Mouse (Mus musculus) CH12.LX (cell line): ENCODE results near the gene Mrpl42. TPM values are rescaled to one million over a fixed set of nuclear protein-coding genes. Genes with fewer than 3 reads are reported as not detected.
A peak's percentile ranks its signal among the peaks of the same experiment; 100 is the strongest.

Source experiments
- DNase-seq: peaks from one replicate; pipeline ENCODE4 v3.0.0-alpha.2; 2013; ENCODE audit errors: extremely low read depth
- H3K27ac ChIP-seq: 2 replicates; pipeline ENCODE4 v1.5.1; 2012; ENCODE audit warnings: low read depth, mild to moderate bottlenecking, control low read depth, moderate library complexity; ENCODE audit not compliant: insufficient read depth
- H3K27me3 ChIP-seq: replicated peaks from 2 replicates; pipeline ENCODE3; 2012; ENCODE audit warnings: inconsistent platforms
- H3K36me3 ChIP-seq, 2 experiments: replicated peaks in 1 of 2; 2 replicates each; pipeline versions ENCODE3 to v1.6.1; 2012; ENCODE audit warnings: inconsistent platforms in 1 of 2, low read length in 1 of 2, mild to moderate bottlenecking in 1 of 2, mixed read lengths in 1 of 2, moderate library complexity in 1 of 2; ENCODE audit not compliant: control insufficient read depth in 1 of 2, insufficient read depth in 1 of 2
- H3K4me1 ChIP-seq, 2 experiments: 2 replicates each; pipeline ENCODE4 v1.6.1; 2012; ENCODE audit warnings: inconsistent platforms in 1 of 2, moderate library complexity in 1 of 2; ENCODE audit not compliant: insufficient read depth in 2 of 2, control insufficient read depth in 1 of 2
- H3K4me2 ChIP-seq: 2 replicates; pipeline ENCODE4 v1.6.1; 2012; ENCODE audit warnings: low read depth, mild to moderate bottlenecking, control low read depth; ENCODE audit not compliant: poor library complexity, insufficient read depth, severe bottlenecking
- H3K4me3 ChIP-seq, 3 experiments: fragments of 150-350 bp in 1 of 3; sonication (generic) in 1 of 3; replicated peaks in 1 of 3; 2 replicates each; pipeline versions ENCODE3 to v1.5.1; 2011 to 2012; ENCODE audit warnings: low read depth in 2 of 3, low read length in 2 of 3, mild to moderate bottlenecking in 2 of 3, moderate library complexity in 2 of 3, control low read depth in 1 of 3, improper control_type of control experiment in 1 of 3, inconsistent platforms in 1 of 3, mixed read lengths in 1 of 3; ENCODE audit not compliant: poor library complexity in 1 of 3
- H3K79me2 ChIP-seq: replicated peaks from 2 replicates; pipeline ENCODE4 v1.6.1; 2012; ENCODE audit warnings: mild to moderate bottlenecking, moderate library complexity; ENCODE audit not compliant: control insufficient read depth, poor library complexity, insufficient read depth, severe bottlenecking; ENCODE audit errors: extremely low read depth
- H3K9ac ChIP-seq: 2 replicates; pipeline ENCODE4 v1.6.1; 2012; ENCODE audit warnings: low read depth, mild to moderate bottlenecking, control low read depth, moderate library complexity; ENCODE audit not compliant: insufficient read depth
- H3K9me3 ChIP-seq: replicated peaks from 2 replicates; pipeline ENCODE3; 2012; ENCODE audit warnings: low read length, inconsistent platforms, mixed read lengths
- BHLHE40 ChIP-seq: IDR thresholded peaks from 2 replicates; pipeline ENCODE4 v1.6.1; 2011; ENCODE audit warnings: mild to moderate bottlenecking, low read depth, low read length, improper control_type of control experiment
- CHD1 ChIP-seq: IDR thresholded peaks from 2 replicates; pipeline ENCODE4 v1.6.1; 2012; ENCODE audit warnings: low read depth, low read length, improper control_type of control experiment, inconsistent platforms
- CHD2 ChIP-seq: IDR thresholded peaks from 2 replicates; pipeline ENCODE4 v1.6.1; 2011; ENCODE audit warnings: low read length, improper control_type of control experiment
- CTCF ChIP-seq, 2 experiments: IDR thresholded peaks in 1 of 2; conservative IDR thresholded peaks in 1 of 2; 2 replicates each; pipeline ENCODE4 v1.5.1; 2011 to 2012; ENCODE audit warnings: low read depth in 2 of 2, low read length in 2 of 2, improper control_type of control experiment in 1 of 2, inconsistent platforms in 1 of 2, mild to moderate bottlenecking in 1 of 2, moderate library complexity in 1 of 2
- E2F4 ChIP-seq: IDR thresholded peaks from 2 replicates; pipeline ENCODE4 v1.6.1; 2011; ENCODE audit warnings: low read depth, low read length, improper control_type of control experiment; ENCODE audit not compliant: insufficient replicate concordance
- ELF1 ChIP-seq: IDR thresholded peaks from 2 replicates; pipeline ENCODE4 v1.6.1; 2014; ENCODE audit warnings: low read depth, mild to moderate bottlenecking, inconsistent platforms, low read length, improper control_type of control experiment
- EP300 ChIP-seq: IDR thresholded peaks from 2 replicates; pipeline ENCODE4 v1.6.1; 2011; ENCODE audit warnings: low read length, improper control_type of control experiment
- ETS1 ChIP-seq: conservative IDR thresholded peaks from 2 replicates; pipeline ENCODE4 v1.6.1; 2012; ENCODE audit warnings: low read depth, mild to moderate bottlenecking, inconsistent platforms, low read length, improper control_type of control experiment, moderate library complexity
- GABPA ChIP-seq: IDR thresholded peaks from 2 replicates; pipeline ENCODE4 v1.6.1; 2012; ENCODE audit warnings: low read depth, low read length, improper control_type of control experiment, inconsistent platforms; ENCODE audit not compliant: insufficient replicate concordance
- HCFC1 ChIP-seq: IDR thresholded peaks from 2 replicates; pipeline ENCODE4 v1.6.1; 2012; ENCODE audit warnings: low read depth, mild to moderate bottlenecking, inconsistent platforms, low read length, improper control_type of control experiment
- IRF4 ChIP-seq: IDR thresholded peaks from 2 replicates; pipeline ENCODE4 v1.6.1; 2014; ENCODE audit warnings: low read depth, mild to moderate bottlenecking, inconsistent platforms, low read length, improper control_type of control experiment
- JUN ChIP-seq: IDR thresholded peaks from 2 replicates; pipeline ENCODE4 v1.6.1; 2011; ENCODE audit warnings: low read depth, mild to moderate bottlenecking, low read length, improper control_type of control experiment, moderate library complexity; ENCODE audit not compliant: insufficient read depth
- JUND ChIP-seq: conservative IDR thresholded peaks from 2 replicates; pipeline ENCODE4 v1.6.1; 2011; ENCODE audit warnings: low read depth, low read length, improper control_type of control experiment
- KAT2A ChIP-seq: IDR thresholded peaks from 2 replicates; pipeline ENCODE4 v1.6.1; 2012; ENCODE audit warnings: low read length, improper control_type of control experiment, inconsistent platforms; ENCODE audit not compliant: insufficient replicate concordance
- MAFK ChIP-seq: IDR thresholded peaks from 2 replicates; pipeline ENCODE4 v1.6.1; 2011; ENCODE audit warnings: low read length, improper control_type of control experiment; ENCODE audit not compliant: insufficient replicate concordance
- MAX ChIP-seq: IDR thresholded peaks from 2 replicates; pipeline ENCODE4 v1.6.1; 2011; ENCODE audit warnings: low read length, improper control_type of control experiment
- MAZ ChIP-seq: IDR thresholded peaks from 2 replicates; pipeline ENCODE4 v1.6.1; 2012; ENCODE audit warnings: low read depth, mild to moderate bottlenecking, inconsistent platforms, low read length, improper control_type of control experiment, moderate library complexity
- MEF2A ChIP-seq: IDR thresholded peaks from 2 replicates; pipeline ENCODE4 v1.6.1; 2014; ENCODE audit warnings: low read depth, mild to moderate bottlenecking, inconsistent platforms, low read length, improper control_type of control experiment, borderline replicate concordance
- MXI1 ChIP-seq: IDR thresholded peaks from 2 replicates; pipeline ENCODE4 v1.6.1; 2011; ENCODE audit warnings: mild to moderate bottlenecking, low read depth, low read length, improper control_type of control experiment
- MYC ChIP-seq: IDR thresholded peaks from 2 replicates; pipeline ENCODE4 v1.6.1; 2011; ENCODE audit warnings: low read depth, mild to moderate bottlenecking, improper control_type of control experiment, low read length
- NELFE ChIP-seq: IDR thresholded peaks from 2 replicates; pipeline ENCODE4 v1.6.1; 2011; ENCODE audit warnings: low read depth, low read length, improper control_type of control experiment
- NRF1 ChIP-seq: IDR thresholded peaks from 2 replicates; pipeline ENCODE4 v1.6.1; 2014; ENCODE audit warnings: low read depth, mild to moderate bottlenecking, inconsistent platforms, low read length, improper control_type of control experiment, moderate library complexity
- PAX5 ChIP-seq: IDR thresholded peaks from 2 replicates; pipeline ENCODE4 v1.6.1; 2012; ENCODE audit warnings: low read length, inconsistent platforms, mixed read lengths
- POLR2A ChIP-seq: IDR thresholded peaks from 2 replicates; pipeline ENCODE4 v1.6.1; 2011; ENCODE audit warnings: low read depth, mild to moderate bottlenecking, improper control_type of control experiment, low read length
- POLR2AphosphoS2 ChIP-seq: IDR thresholded peaks from 2 replicates; pipeline ENCODE4 v1.6.1; 2011; ENCODE audit warnings: low read depth, low read length, improper control_type of control experiment
- RAD21 ChIP-seq: IDR thresholded peaks from 2 replicates; pipeline ENCODE4 v1.6.1; 2011; ENCODE audit warnings: low read depth, mild to moderate bottlenecking, low read length, improper control_type of control experiment, moderate library complexity
- RCOR1 ChIP-seq: conservative IDR thresholded peaks from 2 replicates; pipeline ENCODE4 v1.6.1; 2012; ENCODE audit warnings: low read depth, mild to moderate bottlenecking, inconsistent platforms, low read length, improper control_type of control experiment
- SIN3A ChIP-seq: IDR thresholded peaks from 2 replicates; pipeline ENCODE4 v1.6.1; 2012; ENCODE audit warnings: low read length, improper control_type of control experiment, inconsistent platforms
- SMC3 ChIP-seq: IDR thresholded peaks from 2 replicates; pipeline ENCODE4 v1.6.1; 2011; ENCODE audit warnings: low read depth, low read length, improper control_type of control experiment
- TBP ChIP-seq: conservative IDR thresholded peaks from 2 replicates; pipeline ENCODE4 v1.6.1; 2011; ENCODE audit warnings: low read depth, low read length, improper control_type of control experiment
- TCF12 ChIP-seq: IDR thresholded peaks from 2 replicates; pipeline ENCODE4 v1.6.1; 2014; ENCODE audit warnings: low read depth, mild to moderate bottlenecking, inconsistent platforms, low read length, improper control_type of control experiment
- UBTF ChIP-seq: IDR thresholded peaks from 2 replicates; pipeline ENCODE4 v1.6.1; 2012; ENCODE audit warnings: low read depth, mild to moderate bottlenecking, inconsistent platforms, low read length, improper control_type of control experiment, moderate library complexity
- USF1 ChIP-seq: IDR thresholded peaks from 2 replicates; pipeline ENCODE4 v1.6.1; 2014; ENCODE audit warnings: low read depth, mild to moderate bottlenecking, inconsistent platforms, low read length, improper control_type of control experiment
- USF2 ChIP-seq: conservative IDR thresholded peaks from 2 replicates; pipeline ENCODE4 v1.6.1; 2011; ENCODE audit warnings: low read depth, low read length, improper control_type of control experiment
- ZC3H11A ChIP-seq: IDR thresholded peaks from 2 replicates; pipeline ENCODE4 v1.6.1; 2012; ENCODE audit warnings: low read depth, mild to moderate bottlenecking, inconsistent platforms, low read length, improper control_type of control experiment
- ZKSCAN1 ChIP-seq: IDR thresholded peaks from 2 replicates; pipeline ENCODE4 v1.6.1; 2012; ENCODE audit warnings: low read depth, inconsistent platforms, low read length, improper control_type of control experiment, borderline replicate concordance
- ZMIZ1 ChIP-seq: IDR thresholded peaks from 2 replicates; pipeline ENCODE4 v1.6.1; 2012; ENCODE audit warnings: low read depth, mild to moderate bottlenecking, inconsistent platforms, low read length, improper control_type of control experiment
- ZNF384 ChIP-seq: IDR thresholded peaks from 2 replicates; pipeline ENCODE4 v1.6.1; 2012; ENCODE audit warnings: low read depth, low read length, improper control_type of control experiment, inconsistent platforms
- dilution Hi-C: fragments of 300-500 bp; cut with MboI; formaldehyde crosslinking; loops from 2 replicates; pipeline ENCODE4 v1.14.3; 2020; ENCODE audit warnings: low sequenced_read_pairs; ENCODE audit not compliant: extremely low pct_unique_long_range_greater_than_20kb, extremely low pct_ligation_motif_present
- in situ Hi-C: fragments of 300-500 bp; cut with MboI; formaldehyde crosslinking; loops from 3 replicates; pipeline ENCODE4 v1.14.3; 2019; ENCODE audit warnings: low sequenced_read_pairs, low pct_ligation_motif_present, low pct_unique_long_range_greater_than_20kb, mixed read lengths
- polyA plus RNA-seq: library from polyadenylated mRNA; unstranded; fragments of >175 nt; gene quantifications from 2 replicates; pipeline ENCODE4 v1.2.1, GENCODE M21; 2012; ENCODE audit warnings: low read depth; ENCODE audit not compliant: insufficient read length
- total RNA-seq, 2 experiments: library from RNA; depleted of rRNA; stranded (reverse); fragments of 300-350 nt in 1 of 2; fragments of >200 nt in 1 of 2; gene quantifications; 2 replicates each; pipeline ENCODE4 v1.2.3; 2012 to 2014

Gene Mrpl42
- total and polyA plus RNA-seq, 3 experiments, result 161 to 389 (median 223) TPM

- DNase-seq, result peak; percentile 87
- no peaks in the 10 kb centered on the region for H3K9me3 ChIP-seq
- peak overlapping the region; percentile 60; the same call in 1 of the 2 replicates for H3K9ac ChIP-seq
- no peaks in the 10 kb centered on the region for H3K27me3 ChIP-seq
- H3K36me3 ChIP-seq, result peaks cover 24 to 70% of the 10 kb centered on the region in 2 experiments
- peaks cover 0 to 67% of the 10 kb centered on the region in 2 experiments; a peak in 2 of 4 replicates for H3K4me1 ChIP-seq
- H3K79me2 ChIP-seq, result peaks cover 4% of the 10 kb centered on the region
- TF ChIP-seq CHD2, result peak; percentile 39; the same call in 1 of the 2 replicates
- TF ChIP-seq NRF1, result no peak
- TF ChIP-seq ZC3H11A, result no peak
- no peak for TF ChIP-seq ZKSCAN1
- peak; percentile 72 for TF ChIP-seq JUND
- TF ChIP-seq POLR2A, result no peak
- no peak for TF ChIP-seq GABPA
- TF ChIP-seq MAX, result peak; percentile 93
- 0 out of 2 replicates have a peak, but pooled peaks have one; percentile 17 for TF ChIP-seq MAZ
- no peak for TF ChIP-seq TBP
- TF ChIP-seq MXI1, result peak; percentile 95; the same call in 1 of the 2 replicates
- TF ChIP-seq RCOR1, result peak; percentile 68
- TF ChIP-seq USF1, result no peak
- peak; percentile 81 for TF ChIP-seq EP300
- TF ChIP-seq RAD21, result no peak
- peak; percentile 63; the same call in 1 of the 2 replicates for TF ChIP-seq ZMIZ1
- peak; percentile 83 for TF ChIP-seq MEF2A
- no peak for TF ChIP-seq UBTF
- no peak for TF ChIP-seq USF2
- TF ChIP-seq ZNF384, result no peak
- peak; percentile 45; the same call in 1 of the 2 replicates for TF ChIP-seq ELF1
- TF ChIP-seq PAX5, result no peak
- no peak for TF ChIP-seq CTCF (conservative IDR thresholded peaks at IDR 0.05 in 1 of 2, IDR thresholded peaks at IDR 0.05 in 1 of 2; ENCODE audit: low read depth in 2 of 2, low read length in 2 of 2)
- TF ChIP-seq KAT2A, result no peak
- peak; percentile 97 for TF ChIP-seq BHLHE40
- TF ChIP-seq MYC, result peak; percentile 96
- TF ChIP-seq TCF12, result peak; percentile 73; the same call in 1 of the 2 replicates
- TF ChIP-seq E2F4, result no peak
- TF ChIP-seq SMC3, result 0 out of 2 replicates have a peak, but pooled peaks have one; percentile 5
- no peak; the same call in 1 of the 2 replicates for TF ChIP-seq CHD1
- TF ChIP-seq POLR2AphosphoS2, result no peak; the same call in 1 of the 2 replicates
- peak; percentile 82 for TF ChIP-seq IRF4
- no peak for TF ChIP-seq NELFE
- no peak for TF ChIP-seq MAFK
- TF ChIP-seq HCFC1, result peak; percentile 21; the same call in 1 of the 2 replicates
- TF ChIP-seq ETS1, result peak; percentile 95
- peak; percentile 26 for TF ChIP-seq JUN
- peak; percentile 90 for TF ChIP-seq SIN3A
- TF ChIP-seq, all 38 proteins: peak for 19
- peak overlapping the region; percentile 89 for H3K27ac ChIP-seq
- dilution Hi-C loops (no loop called here), in situ Hi-C loops (loop anchor here (25.0 kb wide), 1 partner anchor 539 kb away; no protein-coding TSS in a partner anchor)
- peak overlapping the region in 1 of 3 experiments; percentile 14 for H3K4me3 ChIP-seq
- peak overlapping the region; percentile 55 for H3K4me2 ChIP-seq
These were observed 46.5 kb upstream of the Mrpl42 start for GRCm38 (mm10) chr10:95548154-95548826.
